Mouse (Mus musculus): Measurements from ENCODE around the gene Lin7b.
"Not testable (repeated sequence)": the region's sequence is repeated elsewhere in the genome, so short reads cannot be mapped to it uniquely, and the experiment has no call there.

Lin7b gene

DNA sequence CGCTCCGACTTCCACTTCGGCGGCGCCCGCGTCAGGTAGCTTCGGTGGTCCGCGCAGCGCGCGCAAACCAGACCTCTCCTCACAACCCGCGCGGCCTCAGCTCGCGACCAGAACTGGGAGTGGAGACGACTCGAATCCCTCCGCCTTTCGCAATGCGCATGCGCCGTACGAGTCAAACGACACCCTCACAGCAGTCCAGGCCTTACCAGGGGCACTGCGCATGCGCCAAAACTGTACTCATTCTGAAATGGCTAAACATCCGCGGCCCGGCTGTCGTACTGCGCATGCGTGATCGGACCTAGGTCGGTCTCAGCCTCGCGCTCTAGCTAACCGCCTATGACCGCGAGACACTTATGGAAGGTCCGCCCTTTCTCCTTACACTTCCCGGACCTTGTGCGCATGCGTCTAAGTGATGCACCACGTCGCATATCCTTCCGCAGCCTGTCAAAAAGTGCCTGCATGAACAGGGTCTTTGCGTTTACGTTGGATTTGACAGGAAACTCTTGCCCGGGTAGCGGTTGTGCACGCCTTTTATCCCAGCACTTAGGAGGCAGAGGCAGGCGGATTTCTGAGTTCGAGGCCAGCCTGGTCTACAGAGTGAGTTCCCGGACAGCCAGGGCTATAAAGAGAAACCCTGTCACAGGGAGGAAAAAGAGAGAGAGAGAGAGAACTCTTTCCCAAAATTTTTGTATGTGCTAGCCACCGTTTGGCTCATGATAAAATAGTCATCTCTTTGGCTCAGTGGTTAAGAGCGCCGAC lies 25.4 kb upstream of the Lin7b start, which contains the start of gene Snrnp70:
TSS of gene Snrnp70 (minus strand) at position 165 of the 759 bp plus-strand sequence.
- peak; percentile 100 for DNase-seq (ENCODE audit: low read depth, low spot score)

DNA sequence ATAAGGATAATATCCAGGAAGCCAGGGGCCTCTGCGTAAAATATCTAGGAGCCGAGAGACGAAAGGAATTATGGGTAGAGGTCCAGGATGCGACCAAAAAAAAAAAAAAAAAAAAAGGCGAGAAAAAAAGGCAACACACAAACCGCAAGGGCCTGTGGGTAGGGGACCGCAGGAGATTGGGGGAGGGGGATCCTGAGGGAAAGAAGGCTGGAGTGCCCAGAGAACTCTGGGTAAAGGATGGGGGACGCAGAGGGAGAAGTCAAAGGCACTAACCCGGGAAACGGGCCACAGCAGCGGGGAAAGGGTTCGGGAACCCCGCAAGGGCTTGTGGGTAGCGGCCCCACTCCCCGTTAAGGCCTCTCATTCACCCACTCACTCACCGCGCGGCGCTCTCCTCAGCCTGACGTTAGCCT lies 24.8 kb upstream of the Lin7b start:
- DNase-seq (ENCODE audit: low read depth, low spot score): peak; percentile 87

DNA sequence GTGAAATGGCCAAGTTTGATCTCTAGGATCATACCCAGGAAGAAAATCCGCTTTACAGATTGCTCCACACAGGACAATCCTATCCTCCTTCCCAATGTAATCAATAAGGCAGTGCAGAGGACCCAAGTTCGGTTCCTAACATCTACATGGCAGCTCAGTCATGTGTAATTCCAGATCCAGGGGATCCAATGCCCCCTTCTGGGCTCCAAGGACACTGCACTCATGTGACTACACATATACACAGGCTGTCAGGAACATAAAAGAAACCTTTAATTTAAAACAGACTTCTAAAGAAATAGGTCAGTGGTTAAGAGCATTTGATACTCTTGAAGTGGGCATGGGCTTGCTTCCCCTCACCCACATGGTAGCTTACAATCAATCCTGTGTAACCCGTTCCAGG lies 15.7 kb upstream of the Lin7b start:
- no peak for DNase-seq (ENCODE audit: low read depth, low spot score)

DNA sequence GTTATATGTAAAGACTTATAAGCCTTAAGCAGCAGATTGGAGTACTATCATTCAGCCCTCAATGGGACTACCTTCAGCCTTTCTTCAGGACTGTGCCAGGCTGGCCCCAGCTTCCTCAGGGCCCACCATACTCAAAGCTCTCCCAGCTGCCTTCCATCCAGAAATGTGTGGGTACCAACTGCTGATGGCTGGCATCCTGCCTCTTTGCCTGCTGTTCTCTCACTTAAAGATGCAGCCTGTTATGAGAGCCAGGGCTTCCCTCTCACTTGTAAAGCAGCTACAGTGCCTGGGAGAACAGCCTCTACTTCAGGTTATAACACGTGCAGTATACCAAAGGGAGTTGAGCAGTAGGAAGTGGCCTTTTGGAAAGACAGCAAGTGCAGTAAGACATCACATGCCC lies 5.7 kb upstream of the Lin7b start:
- DNase-seq (ENCODE audit: low read depth, low spot score): peak; percentile 76

DNA sequence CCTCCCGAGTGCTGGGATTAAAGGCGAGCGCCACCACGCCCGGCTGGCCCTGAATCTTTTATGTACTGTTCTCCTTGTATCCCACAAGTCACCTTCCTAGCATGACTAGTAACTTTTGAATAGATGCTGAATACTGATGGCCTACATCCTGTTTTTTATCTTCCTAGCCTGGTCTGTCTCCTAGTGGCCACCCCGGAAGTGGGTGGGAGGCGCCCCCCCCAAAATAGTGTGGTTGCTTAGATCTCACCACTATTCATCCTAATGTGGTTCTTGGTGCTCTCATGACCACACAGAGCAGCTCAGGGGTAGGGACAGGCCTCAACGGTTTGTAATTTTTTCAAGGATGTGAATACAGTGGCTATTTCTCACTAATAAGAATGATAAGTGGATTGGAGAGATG lies 4.2 kb upstream of the Lin7b start:
- DNase-seq (ENCODE audit: low read depth, low spot score): no peak

DNA sequence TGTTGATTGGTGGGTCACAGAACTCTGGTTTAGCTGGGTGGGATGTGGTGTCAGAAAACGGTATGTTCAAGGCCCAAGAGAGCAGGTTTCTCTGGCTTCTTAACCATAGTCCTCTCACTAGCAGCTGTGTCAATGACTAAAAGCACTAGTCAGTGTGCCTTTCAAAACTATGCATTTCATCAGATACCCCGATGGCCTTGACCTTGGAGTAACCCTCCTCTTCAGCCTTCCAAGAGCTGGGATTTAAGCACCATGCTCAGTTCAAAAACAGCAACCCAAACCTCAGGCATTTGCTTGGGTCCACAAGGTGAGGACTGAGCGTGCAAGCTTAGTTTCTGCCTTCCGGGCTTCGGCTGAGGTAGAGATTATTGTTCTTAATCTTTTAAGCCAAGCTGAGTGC lies 2.0 kb upstream of the Lin7b start:
- no peak for DNase-seq (ENCODE audit: low read depth, low spot score)

DNA sequence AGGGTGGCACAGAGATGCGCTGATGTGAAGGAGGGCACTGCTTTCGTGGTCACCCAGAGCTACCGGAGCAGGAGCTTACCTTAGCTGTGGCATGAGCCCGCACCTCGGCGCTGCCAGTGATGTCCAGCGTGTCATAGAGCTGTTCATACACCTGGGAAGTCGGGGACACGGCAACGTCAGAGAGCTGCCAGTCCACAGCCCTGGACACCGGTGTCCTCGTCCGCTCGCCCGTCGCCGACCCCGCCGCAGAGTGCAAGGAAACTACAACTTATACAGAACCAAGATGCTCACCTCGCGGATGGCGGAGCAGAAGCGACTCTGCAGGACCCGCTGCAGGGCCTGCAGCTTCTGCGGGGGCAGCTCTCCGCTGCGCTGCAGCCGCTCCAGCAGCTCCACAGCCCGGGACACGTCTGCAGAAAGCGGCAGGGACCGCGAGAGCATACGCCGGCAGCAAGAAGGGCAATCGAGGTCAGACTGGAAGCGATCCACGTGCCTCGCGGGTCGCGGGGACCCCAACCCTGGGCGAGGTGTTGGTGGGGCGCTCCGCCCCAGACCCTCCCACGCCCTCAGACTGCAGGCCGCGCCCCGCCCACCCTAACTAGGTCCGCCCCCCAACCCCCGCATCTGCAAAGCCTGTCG lies 428 bp downstream of the Lin7b start:
- DNase-seq (ENCODE audit: low read depth, low spot score): peak; percentile 61

DNA sequence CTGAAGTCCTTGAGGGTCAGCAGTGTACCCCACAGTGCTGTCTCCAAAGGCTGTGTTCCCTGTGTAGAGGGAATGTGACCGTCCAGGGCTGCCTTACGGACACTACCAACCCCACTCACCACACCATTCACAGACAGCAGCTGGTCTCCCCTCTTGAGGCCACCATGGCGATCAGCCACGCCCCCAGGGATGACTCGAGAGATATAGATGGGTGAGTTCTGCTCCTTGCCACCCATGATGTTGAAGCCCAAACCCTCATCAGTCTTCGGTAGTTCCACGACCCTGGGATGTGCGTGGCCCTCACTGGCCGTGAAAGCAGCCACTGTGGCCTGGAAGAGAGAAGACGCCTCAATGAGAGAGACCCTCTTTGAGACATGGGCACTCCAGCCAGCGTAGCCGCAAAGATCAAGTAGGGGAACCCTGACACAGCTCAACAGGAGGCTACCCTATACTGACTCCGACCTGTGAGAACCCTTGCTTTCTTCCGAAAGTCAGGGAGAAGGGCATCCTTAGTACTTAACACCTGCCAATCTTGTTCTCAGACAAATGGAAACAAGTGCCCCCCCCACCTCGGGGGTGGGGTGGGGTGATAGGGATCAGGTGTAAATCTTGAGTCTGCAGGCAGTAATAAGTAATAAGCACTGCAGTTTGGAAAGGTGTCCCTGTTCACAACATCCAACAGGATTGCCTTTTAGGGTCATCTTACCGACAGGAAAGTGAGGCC lies 1.2 kb downstream of the Lin7b start:
- no peak for DNase-seq (ENCODE audit: low read depth, low spot score)

DNA sequence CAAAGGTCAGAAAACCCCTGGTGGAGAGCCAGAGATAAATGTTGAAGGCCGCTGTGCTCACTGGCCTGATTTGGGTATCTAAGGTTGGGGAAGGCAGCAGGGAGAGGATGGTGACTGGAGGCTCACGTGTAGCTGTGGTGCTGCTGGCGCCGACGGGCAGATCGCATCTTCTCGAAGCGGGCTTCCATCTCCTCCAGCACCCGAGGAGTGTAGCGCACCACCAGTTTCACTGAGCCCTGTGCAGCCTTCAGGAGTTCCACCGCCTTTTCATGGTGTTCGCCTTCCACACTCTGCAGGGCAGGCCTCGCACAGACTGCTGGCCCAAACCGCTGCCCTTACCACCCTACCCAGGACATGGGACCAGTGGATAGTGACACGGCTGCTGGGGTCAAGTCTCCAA lies 2.2 kb downstream of the Lin7b start:
- peak; percentile 59 for DNase-seq (ENCODE audit: low read depth, low spot score)

DNA sequence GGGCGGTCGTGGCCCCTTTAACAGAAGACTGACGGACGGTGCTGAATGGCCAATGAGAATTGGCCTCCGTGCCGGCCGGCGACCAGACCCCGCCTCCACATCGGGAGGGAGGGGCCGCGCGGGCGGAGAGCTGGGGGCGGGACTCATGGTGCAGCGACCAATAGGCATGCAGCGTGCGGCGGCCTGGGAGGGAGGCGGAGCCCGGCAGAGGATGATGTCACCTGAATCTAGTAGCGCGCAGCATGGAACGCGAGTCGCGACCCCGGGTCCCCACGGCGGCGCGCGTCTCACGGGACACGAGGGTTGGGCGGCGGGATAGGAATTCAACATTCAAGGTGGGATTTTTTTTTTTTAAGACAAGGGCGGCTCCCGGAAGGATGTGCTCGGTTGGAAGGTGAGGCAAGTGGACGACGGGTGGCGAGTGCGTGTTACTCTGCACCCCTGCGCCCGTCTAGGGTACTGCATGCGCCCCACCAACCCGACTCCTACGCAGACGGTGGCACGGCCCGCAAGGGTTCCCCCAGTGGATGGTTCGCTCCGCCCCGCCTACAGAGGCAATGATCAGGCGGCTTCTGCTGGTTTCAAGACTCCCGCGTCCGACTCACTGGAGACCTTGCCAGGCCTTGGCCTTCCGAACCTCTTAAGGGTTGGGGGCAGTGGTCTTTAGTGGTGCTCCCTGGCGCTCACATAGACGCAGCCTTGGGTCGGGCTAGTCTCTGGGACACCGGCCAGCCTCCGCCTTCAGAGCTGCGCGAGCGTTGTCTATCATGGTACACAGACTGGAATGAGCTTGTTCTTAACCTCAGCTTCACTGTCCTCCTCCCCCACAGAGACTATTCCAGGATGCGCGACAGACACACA lies 3.1 kb downstream of the Lin7b start:
- DNase-seq (ENCODE audit: low read depth, low spot score): peak; percentile 99

DNA sequence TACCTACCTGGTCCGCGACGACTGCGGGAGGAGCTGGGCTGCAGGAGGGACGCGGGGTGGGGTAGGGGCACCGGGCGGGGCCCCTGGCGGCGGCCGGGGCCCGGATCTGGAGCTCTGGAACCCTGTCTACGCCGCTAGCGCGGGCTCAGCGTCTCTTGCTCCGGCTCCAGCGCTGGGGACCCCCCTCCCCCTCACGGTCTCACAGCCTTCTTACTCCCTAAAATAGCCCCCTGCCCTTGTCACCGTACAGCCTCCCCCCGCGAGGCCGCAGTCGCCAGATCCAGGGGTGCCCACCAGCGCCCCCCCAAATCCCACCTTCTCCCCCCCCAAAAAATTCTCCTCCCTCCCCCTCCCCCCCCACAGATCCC lies 3.7 kb downstream of the Lin7b start, which contains the start of gene Ppfia3:
TSS of gene Ppfia3 (minus strand) at position 368 of the 368 bp plus-strand sequence.
- DNase-seq (ENCODE audit: low read depth, low spot score): no peak

DNA sequence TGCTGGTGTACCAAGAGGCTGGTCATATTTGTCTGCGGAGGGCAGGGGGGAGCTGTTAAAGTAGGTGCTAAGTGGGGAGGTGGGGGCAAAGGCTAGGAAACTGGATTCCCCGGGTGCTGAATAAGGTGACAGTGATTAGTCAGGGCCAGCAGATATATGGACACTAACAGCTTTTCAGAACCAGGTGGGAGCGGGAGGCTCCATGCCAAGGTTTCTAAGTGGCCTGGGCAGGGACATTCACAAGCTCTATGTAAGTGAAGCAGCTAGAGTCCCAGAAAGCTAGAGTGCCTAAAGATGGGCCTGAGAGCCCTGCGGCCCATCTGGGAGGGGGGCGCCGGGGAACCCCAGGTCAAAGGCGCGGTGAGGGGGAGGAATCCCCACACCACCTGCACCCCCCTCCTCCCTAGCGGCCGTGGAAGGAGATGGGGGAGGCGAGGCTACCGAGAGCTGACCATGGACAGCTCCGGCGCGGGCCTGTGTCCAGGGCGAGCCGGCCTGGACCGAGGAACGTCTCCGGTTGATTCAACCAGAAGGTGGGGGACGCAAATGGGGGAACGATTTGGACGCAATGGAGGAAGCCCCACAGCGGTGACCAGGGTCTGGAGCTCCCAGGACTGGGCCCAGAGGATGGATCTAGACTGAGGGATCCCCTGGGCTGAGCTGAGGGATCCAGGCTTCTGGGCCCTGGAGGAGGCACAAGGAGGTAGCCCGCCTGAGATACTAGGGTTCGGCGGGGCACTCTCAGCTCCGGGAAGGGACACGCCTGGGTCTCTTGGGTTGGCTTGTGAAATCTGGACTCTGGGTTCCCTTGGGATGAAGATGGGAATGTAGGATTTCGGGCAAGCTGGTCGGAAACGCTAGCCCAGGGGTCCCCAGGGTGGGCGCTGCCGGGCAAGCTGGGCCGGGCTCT lies 4.4 kb downstream of the Lin7b start:
- DNase-seq (ENCODE audit: low read depth, low spot score): peak; percentile 75

DNA sequence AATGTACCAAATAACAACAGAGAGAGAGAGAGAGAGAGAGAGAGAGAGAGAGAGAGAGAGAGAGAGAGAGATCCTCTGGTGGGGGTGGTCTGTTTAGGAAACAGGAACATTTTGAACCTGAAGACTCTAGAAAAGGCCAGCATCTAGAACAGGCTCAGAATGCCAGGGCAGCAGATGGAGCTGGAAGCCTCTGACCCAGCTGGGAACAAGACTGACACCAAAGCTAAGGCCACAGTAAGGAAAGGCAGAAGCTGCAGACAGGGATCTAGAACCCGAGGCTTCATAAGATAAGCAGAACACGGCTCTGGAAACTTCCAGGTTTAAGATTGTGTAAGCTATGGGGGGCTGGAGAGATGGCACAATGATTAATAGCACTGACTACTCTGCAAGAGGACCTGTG lies 6.4 kb downstream of the Lin7b start:
- DNase-seq (ENCODE audit: low read depth, low spot score): peak; percentile 53

DNA sequence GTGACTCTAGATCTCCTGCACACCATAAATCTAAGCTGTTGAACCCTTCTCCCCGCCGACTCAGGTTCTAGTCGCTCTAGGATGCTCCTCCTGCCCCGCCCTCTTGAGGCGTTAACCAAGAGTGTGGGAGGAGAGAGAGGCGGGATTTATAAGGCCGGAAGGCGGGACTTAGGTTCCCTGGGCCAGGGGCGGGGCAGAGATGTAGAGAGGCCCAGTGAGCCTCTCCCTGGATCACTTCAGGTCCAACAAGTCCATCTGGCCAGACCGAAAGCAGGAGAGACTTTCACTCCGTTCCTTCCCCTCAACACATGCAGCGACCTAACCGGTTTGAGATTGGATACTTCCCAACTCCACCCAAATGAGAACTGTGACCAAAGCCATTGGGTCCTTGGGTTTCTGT lies 7.6 kb downstream of the Lin7b start:
- DNase-seq (ENCODE audit: low read depth, low spot score): peak; percentile 91

DNA sequence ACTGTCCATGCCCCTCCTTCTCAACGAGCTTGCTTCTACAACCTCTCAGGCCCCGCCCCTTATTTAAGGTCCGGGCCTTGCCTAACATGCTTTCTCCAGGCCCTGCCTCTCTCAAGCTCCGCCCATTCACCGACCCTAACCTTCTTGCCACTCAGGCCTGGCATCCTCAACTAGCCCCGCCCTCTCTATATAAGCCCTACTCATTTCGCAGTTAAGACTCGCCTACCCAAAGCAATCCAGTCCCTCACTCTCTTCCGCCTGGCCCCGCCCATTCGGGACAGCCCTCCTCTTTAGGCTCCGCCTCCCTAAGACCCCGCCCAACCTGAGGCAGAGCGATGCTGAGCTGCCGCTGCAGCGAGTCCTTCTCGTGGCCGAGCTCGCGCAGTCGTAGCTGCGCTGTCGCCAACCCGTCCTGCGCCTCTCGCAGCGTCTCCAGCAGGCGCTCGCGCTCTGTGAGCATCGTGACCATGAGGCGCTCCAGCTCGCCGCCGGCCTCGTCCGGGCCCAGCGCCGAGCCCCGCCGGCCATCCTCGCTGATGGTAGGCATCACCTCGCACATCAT lies 9.1 kb downstream of the Lin7b start:
- peak; percentile 95 for DNase-seq (ENCODE audit: low read depth, low spot score)

DNA sequence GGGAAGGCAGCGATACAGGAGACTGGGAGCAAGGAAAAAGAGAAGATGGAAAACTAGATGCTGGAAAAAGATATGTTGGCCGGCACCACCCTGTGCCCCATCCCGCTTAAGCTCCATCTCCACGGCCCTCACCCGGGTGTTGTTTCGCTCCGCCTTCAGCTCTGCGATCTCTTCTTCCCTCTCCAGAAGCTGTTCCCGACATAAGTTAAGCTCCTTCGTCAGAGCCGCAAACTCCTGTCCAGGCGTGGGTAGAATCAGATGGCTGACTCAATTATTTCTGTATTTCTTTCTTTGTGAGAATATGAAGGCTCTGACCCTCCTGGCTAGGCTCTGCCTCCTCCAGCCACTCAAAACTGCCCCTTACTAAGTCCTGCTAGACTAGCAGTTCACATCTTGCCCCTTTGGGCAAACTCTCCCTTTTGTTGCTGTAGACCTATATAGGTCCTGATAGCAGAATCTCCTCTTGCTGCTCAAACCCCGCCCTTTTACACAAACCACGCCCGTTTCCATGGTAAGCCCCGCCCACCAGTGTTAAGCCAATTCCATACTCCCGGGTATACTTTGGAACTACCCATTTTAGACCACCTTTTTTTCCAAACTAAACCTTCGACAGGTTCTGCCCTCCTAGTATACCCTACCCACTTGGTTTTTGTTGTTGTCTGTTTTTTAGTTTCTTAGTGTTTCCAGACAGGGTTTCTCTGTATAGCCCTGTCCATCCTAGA lies 9.8 kb downstream of the Lin7b start:
- DNase-seq (ENCODE audit: low read depth, low spot score): peak; percentile 66

DNA sequence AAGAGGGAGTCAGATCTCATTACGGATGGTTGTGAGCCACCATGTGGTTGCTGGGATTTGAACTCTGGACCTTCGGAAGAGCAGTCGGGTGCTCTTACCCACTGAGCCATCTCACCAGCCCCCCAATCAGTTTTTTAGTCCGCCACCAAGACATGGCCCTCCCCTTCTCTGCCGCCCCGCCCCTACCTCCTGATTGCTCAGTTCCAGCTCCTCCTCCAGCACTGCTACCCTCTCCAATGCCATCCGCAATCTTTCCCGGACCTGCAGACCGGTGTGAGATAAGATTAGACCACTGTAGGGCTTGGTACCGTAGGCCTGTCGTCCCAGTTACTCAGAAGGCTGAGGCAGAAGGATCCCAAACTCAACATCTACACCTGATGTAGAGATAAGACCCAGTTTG lies 11.3 kb downstream of the Lin7b start:
- not testable (repeated sequence) for DNase-seq (ENCODE audit: low read depth, low spot score)

DNA sequence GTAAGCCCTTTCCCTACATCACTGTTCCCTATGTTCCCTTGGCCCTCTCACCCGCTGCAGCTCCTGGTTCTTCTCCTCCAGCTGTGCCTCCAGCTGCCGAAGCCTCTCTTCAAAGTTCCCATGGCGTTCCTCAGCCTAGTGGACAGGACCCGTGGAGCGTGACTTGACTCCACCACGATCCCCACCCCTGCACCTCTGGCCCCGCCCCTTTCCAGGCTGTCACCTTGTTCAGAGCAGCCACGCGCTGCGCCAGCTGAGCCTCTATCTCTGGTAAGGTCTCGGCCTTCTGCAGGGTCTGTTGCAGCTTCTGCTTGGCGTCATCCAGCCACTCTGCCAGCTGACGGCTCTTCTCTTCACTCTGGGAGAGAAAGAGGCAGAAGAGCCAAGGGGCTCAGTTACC lies 14.3 kb downstream of the Lin7b start:
- DNase-seq (ENCODE audit: low read depth, low spot score): no peak

DNA sequence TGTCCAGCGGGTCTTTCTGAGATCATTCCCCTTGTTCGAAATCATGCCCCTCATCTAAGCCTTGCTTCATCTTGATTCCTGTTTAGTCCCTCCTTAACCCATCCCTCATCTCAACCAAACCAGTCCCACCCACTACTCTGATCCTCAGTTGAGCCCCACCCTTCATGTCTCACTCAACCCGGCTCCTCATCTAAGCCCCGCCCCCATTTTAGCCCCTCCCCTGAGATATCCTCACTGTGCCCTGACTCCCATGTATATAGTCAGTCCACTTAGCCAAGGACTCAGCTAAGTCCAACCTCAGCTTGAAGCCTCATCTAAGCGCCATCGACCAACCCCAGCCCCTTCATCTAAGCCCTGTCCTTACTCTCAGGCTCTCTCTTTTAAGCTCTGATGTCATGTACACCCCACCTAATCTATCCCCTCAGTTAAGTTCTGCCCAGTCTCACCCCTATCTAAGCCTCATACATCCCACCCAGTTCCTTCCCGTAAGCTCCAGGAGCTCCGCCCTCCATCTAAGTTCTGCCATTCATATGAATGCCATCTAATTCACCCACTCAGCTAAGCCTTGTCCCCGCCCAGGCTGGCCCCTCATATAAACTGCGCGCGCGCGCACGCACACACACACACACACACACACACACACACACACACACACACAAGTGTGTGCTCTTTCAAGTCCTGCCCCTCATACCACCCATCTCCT lies 14.9 kb downstream of the Lin7b start:
- DNase-seq (ENCODE audit: low read depth, low spot score): no peak

Data from brain, adult 2 months (tissue).